Mouse (Mus musculus): ENCODE data around the gene Col27a1. TPM values are rescaled to one million over a fixed set of nuclear protein-coding genes. Genes with fewer than 3 reads are reported as not detected.

Col27a1 gene
- polyA plus RNA-seq, 1 experiment from 2014 or later = 2.1 TPM

- Histone ChIP-seq H3K4me1 (ENCODE audit: control insufficient read depth, low read depth, low read length) (peaks cover 3% of the 10 kb centered on the region; the same call in 1 of the 2 replicates), H3K4me3 (ENCODE audit: low read depth, low read length) (no peak overlapping the region), H3K4me2 (ENCODE audit: low read depth, low read length) (no peak overlapping the region), H3K27ac (ENCODE audit: low read length) (no peak overlapping the region), H3K27me3 (ENCODE audit: control insufficient read depth, insufficient read depth, low read depth, low read length) (no peaks in the 10 kb centered on the region), H3K36me3 (ENCODE audit: control insufficient read depth, insufficient read depth) (no peaks in the 10 kb centered on the region), H3K9me3 (replicated peaks; ENCODE audit: control insufficient read depth, low read length) (no peaks in the 10 kb centered on the region), H3K9ac (ENCODE audit: low read depth, low read length) (no peak overlapping the region)
- 19% methylated on average over 2 of the region's 2 CpGs for WGBS (ENCODE audit: insufficient replicate concordance)
- ATAC-seq (ENCODE audit: low read depth) = no peak
Observed at GRCm38 (mm10) chr4:63232542-63233020, 18.8 kb downstream of the Col27a1 start.

- Histone ChIP-seq H3K27ac (ENCODE audit: low read length) (no peak overlapping the region), H3K36me3 (ENCODE audit: control insufficient read depth, insufficient read depth) (no peaks in the 10 kb centered on the region), H3K27me3 (ENCODE audit: control insufficient read depth, insufficient read depth, low read depth, low read length) (no peaks in the 10 kb centered on the region), H3K4me1 (ENCODE audit: control insufficient read depth, low read depth, low read length) (peaks cover 3% of the 10 kb centered on the region; the same call in 1 of the 2 replicates), H3K9me3 (replicated peaks; ENCODE audit: control insufficient read depth, low read length) (no peaks in the 10 kb centered on the region), H3K4me3 (ENCODE audit: low read depth, low read length) (no peak overlapping the region), H3K4me2 (ENCODE audit: low read depth, low read length) (no peak overlapping the region), H3K9ac (ENCODE audit: low read depth, low read length) (no peak overlapping the region)
- ATAC-seq (ENCODE audit: low read depth) = no peak
- WGBS (ENCODE audit: insufficient replicate concordance) = 66% methylated on average over 7 of the region's 7 CpGs
Observed at GRCm38 (mm10) chr4:63233557-63234452, 20.0 kb downstream of the Col27a1 start.

GRCm38 (mm10) chr4:63234852-63235251 is 21.0 kb downstream of the Col27a1 start:
- Histone ChIP-seq H3K4me2 (ENCODE audit: low read depth, low read length) (no peak overlapping the region), H3K9me3 (replicated peaks; ENCODE audit: control insufficient read depth, low read length) (no peaks in the 10 kb centered on the region), H3K4me1 (ENCODE audit: control insufficient read depth, low read depth, low read length) (peaks cover 3% of the 10 kb centered on the region; the same call in 1 of the 2 replicates), H3K27me3 (ENCODE audit: control insufficient read depth, insufficient read depth, low read depth, low read length) (no peaks in the 10 kb centered on the region), H3K9ac (ENCODE audit: low read depth, low read length) (no peak overlapping the region), H3K27ac (ENCODE audit: low read length) (no peak overlapping the region), H3K36me3 (ENCODE audit: control insufficient read depth, insufficient read depth) (no peaks in the 10 kb centered on the region), H3K4me3 (ENCODE audit: low read depth, low read length) (no peak overlapping the region)
- 56% methylated on average over 5 of the region's 5 CpGs for WGBS (ENCODE audit: insufficient replicate concordance)
- no peak for ATAC-seq (ENCODE audit: low read depth)

GRCm38 (mm10) chr4:63236235-63236634 is 22.4 kb downstream of the Col27a1 start:
- no peak overlapping the region for H3K4me2 ChIP-seq (ENCODE audit: low read depth, low read length)
- H3K4me3 ChIP-seq (ENCODE audit: low read depth, low read length) = no peak overlapping the region
- no peaks in the 10 kb centered on the region for H3K9me3 ChIP-seq (replicated peaks; ENCODE audit: control insufficient read depth, low read length)
- no peaks in the 10 kb centered on the region for H3K36me3 ChIP-seq (ENCODE audit: control insufficient read depth, insufficient read depth)
- ATAC-seq (ENCODE audit: low read depth) = peak; percentile 93
- peaks cover 3% of the 10 kb centered on the region; the same call in 1 of the 2 replicates for H3K4me1 ChIP-seq (ENCODE audit: control insufficient read depth, low read depth, low read length)
- no peaks in the 10 kb centered on the region for H3K27me3 ChIP-seq (ENCODE audit: control insufficient read depth, insufficient read depth, low read depth, low read length)
- no peak overlapping the region for H3K9ac ChIP-seq (ENCODE audit: low read depth, low read length)
- H3K27ac ChIP-seq (ENCODE audit: low read length) = peak overlapping the region; percentile 80
- 48% methylated on average over 2 of the region's 2 CpGs for WGBS (ENCODE audit: insufficient replicate concordance)

- peaks cover 3% of the 10 kb centered on the region; the same call in 1 of the 2 replicates for H3K4me1 ChIP-seq (ENCODE audit: control insufficient read depth, low read depth, low read length)
- H3K27me3 ChIP-seq (ENCODE audit: control insufficient read depth, insufficient read depth, low read depth, low read length) = no peaks in the 10 kb centered on the region
- H3K4me2 ChIP-seq (ENCODE audit: low read depth, low read length) = no peak overlapping the region
- WGBS (ENCODE audit: insufficient replicate concordance) = 50% methylated on average over 3 of the region's 3 CpGs
- H3K9me3 ChIP-seq (replicated peaks; ENCODE audit: control insufficient read depth, low read length) = no peaks in the 10 kb centered on the region
- no peak overlapping the region for H3K9ac ChIP-seq (ENCODE audit: low read depth, low read length)
- no peak for ATAC-seq (ENCODE audit: low read depth)
- H3K4me3 ChIP-seq (ENCODE audit: low read depth, low read length) = no peak overlapping the region
- H3K27ac ChIP-seq (ENCODE audit: low read length) = no peak overlapping the region
- no peaks in the 10 kb centered on the region for H3K36me3 ChIP-seq (ENCODE audit: control insufficient read depth, insufficient read depth)
Observed at GRCm38 (mm10) chr4:63237225-63237624, 23.4 kb downstream of the Col27a1 start.

- WGBS (ENCODE audit: insufficient replicate concordance) = 29% methylated on average over 7 of the region's 7 CpGs
- no peak for ATAC-seq (ENCODE audit: low read depth)
- Histone ChIP-seq H3K27me3 (ENCODE audit: control insufficient read depth, insufficient read depth, low read depth, low read length) (no peaks in the 10 kb centered on the region), H3K9me3 (replicated peaks; ENCODE audit: control insufficient read depth, low read length) (no peaks in the 10 kb centered on the region), H3K9ac (ENCODE audit: low read depth, low read length) (no peak overlapping the region), H3K4me1 (ENCODE audit: control insufficient read depth, low read depth, low read length) (peaks cover 3% of the 10 kb centered on the region; the same call in 1 of the 2 replicates), H3K36me3 (ENCODE audit: control insufficient read depth, insufficient read depth) (no peaks in the 10 kb centered on the region), H3K4me2 (ENCODE audit: low read depth, low read length) (no peak overlapping the region), H3K27ac (ENCODE audit: low read length) (no peak overlapping the region), H3K4me3 (ENCODE audit: low read depth, low read length) (no peak overlapping the region)
Observed at GRCm38 (mm10) chr4:63238141-63238540, 24.3 kb downstream of the Col27a1 start.

GRCm38 (mm10) chr4:63238722-63239121 is 24.9 kb downstream of the Col27a1 start:
- Histone ChIP-seq H3K4me3 (ENCODE audit: low read depth, low read length) (no peak overlapping the region), H3K4me2 (ENCODE audit: low read depth, low read length) (no peak overlapping the region), H3K36me3 (ENCODE audit: control insufficient read depth, insufficient read depth) (no peaks in the 10 kb centered on the region), H3K27ac (ENCODE audit: low read length) (no peak overlapping the region), H3K9ac (ENCODE audit: low read depth, low read length) (no peak overlapping the region), H3K9me3 (replicated peaks; ENCODE audit: control insufficient read depth, low read length) (no peaks in the 10 kb centered on the region), H3K27me3 (ENCODE audit: control insufficient read depth, insufficient read depth, low read depth, low read length) (no peaks in the 10 kb centered on the region), H3K4me1 (ENCODE audit: control insufficient read depth, low read depth, low read length) (peaks cover 3% of the 10 kb centered on the region; the same call in 1 of the 2 replicates)
- 61% methylated on average over 5 of the region's 5 CpGs for WGBS (ENCODE audit: insufficient replicate concordance)
- no peak for ATAC-seq (ENCODE audit: low read depth)

GRCm38 (mm10) chr4:63241031-63241430 is 27.2 kb downstream of the Col27a1 start:
- H3K9me3 ChIP-seq (replicated peaks; ENCODE audit: control insufficient read depth, low read length) = no peaks in the 10 kb centered on the region
- ATAC-seq (ENCODE audit: low read depth) = no peak
- H3K36me3 ChIP-seq (ENCODE audit: control insufficient read depth, insufficient read depth) = no peaks in the 10 kb centered on the region
- H3K9ac ChIP-seq (ENCODE audit: low read depth, low read length) = no peak overlapping the region
- H3K4me3 ChIP-seq (ENCODE audit: low read depth, low read length) = no peak overlapping the region
- H3K27me3 ChIP-seq (ENCODE audit: control insufficient read depth, insufficient read depth, low read depth, low read length) = no peaks in the 10 kb centered on the region
- H3K27ac ChIP-seq (ENCODE audit: low read length) = no peak overlapping the region
- no peaks in the 10 kb centered on the region for H3K4me1 ChIP-seq (ENCODE audit: control insufficient read depth, low read depth, low read length)
- 63% methylated on average over 3 of the region's 3 CpGs for WGBS (ENCODE audit: insufficient replicate concordance)
- no peak overlapping the region for H3K4me2 ChIP-seq (ENCODE audit: low read depth, low read length)

GRCm38 (mm10) chr4:63247991-63248390 is 34.2 kb downstream of the Col27a1 start:
- H3K4me3 ChIP-seq (ENCODE audit: low read depth, low read length) = no peak overlapping the region
- H3K27ac ChIP-seq (ENCODE audit: low read length) = no peak overlapping the region
- ATAC-seq (ENCODE audit: low read depth) = no peak
- no peaks in the 10 kb centered on the region for H3K4me1 ChIP-seq (ENCODE audit: control insufficient read depth, low read depth, low read length)
- H3K4me2 ChIP-seq (ENCODE audit: low read depth, low read length) = no peak overlapping the region
- no peaks in the 10 kb centered on the region for H3K27me3 ChIP-seq (ENCODE audit: control insufficient read depth, insufficient read depth, low read depth, low read length)
- H3K9ac ChIP-seq (ENCODE audit: low read depth, low read length) = no peak overlapping the region
- no peaks in the 10 kb centered on the region for H3K9me3 ChIP-seq (replicated peaks; ENCODE audit: control insufficient read depth, low read length)
- H3K36me3 ChIP-seq (ENCODE audit: control insufficient read depth, insufficient read depth) = no peaks in the 10 kb centered on the region

Measured in liver, embryonic 16.5 days (tissue).